Mouse (Mus musculus): ENCODE data around the gene Tcl1. TPM values are rescaled to one million over a fixed set of nuclear protein-coding genes. Genes with fewer than 3 reads are reported as not detected.

The Tcl1 gene
- polyA plus RNA-seq, 1 experiment from 2014 or later = not detected

DNA sequence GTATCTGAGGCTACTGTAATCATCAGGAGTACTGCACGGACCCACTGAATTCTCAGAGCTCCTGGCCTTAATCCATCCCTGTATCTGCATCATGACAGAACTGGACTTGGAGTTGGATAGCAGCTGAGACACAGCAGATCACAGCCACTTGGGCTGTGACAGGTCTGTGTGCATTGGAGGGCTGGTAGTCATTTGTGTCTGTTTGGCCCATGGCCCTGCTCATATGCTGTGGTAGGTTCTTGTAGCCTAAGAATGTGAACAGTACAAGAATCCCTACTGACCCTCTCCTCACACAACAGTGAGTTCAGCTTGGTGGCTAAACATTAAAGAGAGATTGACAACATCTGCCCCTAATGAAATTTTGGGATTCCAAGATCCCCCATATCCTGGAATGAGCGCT is 49.2 kb downstream of the Tcl1 start:
- H3K27me3 ChIP-seq = no peaks in the 10 kb centered on the region
- WGBS = 92% methylated on average over 2 of the region's 2 CpGs

More for the DNA sequence above, 49.2 kb downstream of the Tcl1 start:
- H3K36me3 ChIP-seq = no peaks in the 10 kb centered on the region
- no peak overlapping the region for H3K4me3 ChIP-seq
- H3K4me2 ChIP-seq = no peak overlapping the region
- no peak overlapping the region for H3K9ac ChIP-seq
- H3K27ac ChIP-seq = no peak overlapping the region
- no peaks in the 10 kb centered on the region for H3K9me3 ChIP-seq
- ATAC-seq (ENCODE audit: low FRiP score) = no peak
- no peaks in the 10 kb centered on the region for H3K4me1 ChIP-seq (replicated peaks)

Other genes with a start within 250 kb of the Tcl1 start
- gene Syne3, start 213.0 kb downstream of the Tcl1 start, polyA plus RNA-seq (2015; fragmentation: Nextera tagmentation; extraction: Ambion mirVana) = 0.25 and 0.31 TPM in 2 replicates
- gene Glrx5, start 190.1 kb downstream of the Tcl1 start, polyA plus RNA-seq (2015; fragmentation: Nextera tagmentation; extraction: Ambion mirVana) = 156 and 158 TPM in 2 replicates
- not detected in 2 replicates for gene Tcl1b2, start 76.8 kb downstream of the Tcl1 start, polyA plus RNA-seq (2015; fragmentation: Nextera tagmentation; extraction: Ambion mirVana)
- not detected in 2 replicates for gene Tcl1b1, start 63.1 kb downstream of the Tcl1 start, polyA plus RNA-seq (2015; fragmentation: Nextera tagmentation; extraction: Ambion mirVana)
- not detected in 2 replicates for gene Tcl1b5, start 46.4 kb downstream of the Tcl1 start, polyA plus RNA-seq (2015; fragmentation: Nextera tagmentation; extraction: Ambion mirVana)
- gene Tcl1b3, start 31.8 kb downstream of the Tcl1 start, polyA plus RNA-seq (2015; fragmentation: Nextera tagmentation; extraction: Ambion mirVana) = not detected in 2 replicates
- not detected in 2 replicates for gene Tcl1b4, start 20.8 kb downstream of the Tcl1 start, polyA plus RNA-seq (2015; fragmentation: Nextera tagmentation; extraction: Ambion mirVana)
- 9.7 and 10.7 TPM in 2 replicates for gene Tunar, start 111.1 kb upstream of the Tcl1 start, polyA plus RNA-seq (2015; fragmentation: Nextera tagmentation; extraction: Ambion mirVana)
- gene D430019H16Rik, start 231.1 kb upstream of the Tcl1 start, polyA plus RNA-seq (2015; fragmentation: Nextera tagmentation; extraction: Ambion mirVana) = 12.3 TPM in 2 replicates

Data from hindbrain, embryonic 13.5 days (tissue).